Mouse (Mus musculus): ENCODE measurements around the gene Zbtb9. TPM values are rescaled to one million over a fixed set of nuclear protein-coding genes. Genes with fewer than 3 reads are reported as not detected.

Zbtb9 gene
- polyA plus RNA-seq, 1 experiment from 2014 or later, result 13.6 TPM

GRCm38 (mm10) chr17:26997661-26998060 is 24.7 kb downstream of the Zbtb9 start:
- no peak overlapping the region for H3K4me3 ChIP-seq (ENCODE audit: low read depth, low read length)
- DNase-seq (ENCODE audit: low spot score, missing footprints) (no peak), ATAC-seq (ENCODE audit: low FRiP score) (no peak)
- H3K27ac ChIP-seq (ENCODE audit: low read depth, low read length), result no peak overlapping the region
- no peaks in the 10 kb centered on the region for H3K27me3 ChIP-seq (ENCODE audit: control insufficient read depth, insufficient read depth, low read length)
- no peaks in the 10 kb centered on the region for H3K4me1 ChIP-seq (ENCODE audit: control insufficient read depth, insufficient read depth, low read length)
- no peak overlapping the region for H3K4me2 ChIP-seq
- no peak overlapping the region for H3K9ac ChIP-seq (ENCODE audit: low read length)
- no peaks in the 10 kb centered on the region for H3K36me3 ChIP-seq (ENCODE audit: control insufficient read depth, insufficient read depth, low read length)
- H3K9me3 ChIP-seq (ENCODE audit: control insufficient read depth, low read length), result no peaks in the 10 kb centered on the region
- WGBS, result 79% methylated on average over 4 of the region's 4 CpGs

- no peaks in the 10 kb centered on the region for H3K9me3 ChIP-seq (ENCODE audit: control insufficient read depth, low read length)
- H3K27me3 ChIP-seq (ENCODE audit: control insufficient read depth, insufficient read depth, low read length), result no peaks in the 10 kb centered on the region
- WGBS, result 90% methylated on average over 15 of the region's 15 CpGs
- H3K4me1 ChIP-seq (ENCODE audit: control insufficient read depth, insufficient read depth, low read length), result no peaks in the 10 kb centered on the region
- no peak overlapping the region for H3K9ac ChIP-seq (ENCODE audit: low read length)
- ATAC-seq (ENCODE audit: low FRiP score) (no peak), DNase-seq (ENCODE audit: low spot score, missing footprints) (no peak)
- no peak overlapping the region for H3K4me3 ChIP-seq (ENCODE audit: low read depth, low read length)
- no peak overlapping the region for H3K4me2 ChIP-seq
- no peaks in the 10 kb centered on the region for H3K36me3 ChIP-seq (ENCODE audit: control insufficient read depth, insufficient read depth, low read length)
- H3K27ac ChIP-seq (ENCODE audit: low read depth, low read length), result no peak overlapping the region
Measured at GRCm38 (mm10) chr17:26998283-26998682, 25.3 kb downstream of the Zbtb9 start.

DNA sequence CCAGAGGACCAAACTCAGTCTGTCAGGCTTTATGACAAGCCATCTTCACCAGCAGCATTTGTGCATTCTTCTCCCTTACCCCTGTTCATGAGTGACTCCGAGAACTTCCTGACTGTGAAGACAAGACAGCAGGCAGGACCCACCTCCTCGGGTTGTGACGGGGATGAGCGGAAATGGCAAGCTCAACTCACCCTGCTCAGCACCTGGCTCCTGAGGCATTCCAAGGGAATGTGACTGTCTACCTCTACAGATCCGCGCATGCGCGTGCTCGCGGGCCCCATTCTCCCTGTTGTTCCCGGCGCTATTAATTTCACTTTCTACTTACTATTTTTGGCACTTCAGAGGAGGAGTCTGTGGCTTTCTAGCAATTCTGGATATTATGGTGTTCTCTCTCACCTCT is 27.0 kb downstream of the Zbtb9 start:
- no peaks in the 10 kb centered on the region for H3K27me3 ChIP-seq (ENCODE audit: control insufficient read depth, insufficient read depth, low read length)
- DNase-seq (ENCODE audit: low spot score, missing footprints), result no peak
- H3K27ac ChIP-seq (ENCODE audit: low read depth, low read length), result no peak overlapping the region
- no peaks in the 10 kb centered on the region for H3K9me3 ChIP-seq (ENCODE audit: control insufficient read depth, low read length)
- H3K4me3 ChIP-seq (ENCODE audit: low read depth, low read length), result no peak overlapping the region
- ATAC-seq (ENCODE audit: low FRiP score), result no peak
- no peaks in the 10 kb centered on the region for H3K36me3 ChIP-seq (ENCODE audit: control insufficient read depth, insufficient read depth, low read length)
- H3K9ac ChIP-seq (ENCODE audit: low read length), result no peak overlapping the region
- WGBS, result 80% methylated on average over 12 of the region's 12 CpGs
- H3K4me2 ChIP-seq, result no peak overlapping the region
- no peaks in the 10 kb centered on the region for H3K4me1 ChIP-seq (ENCODE audit: control insufficient read depth, insufficient read depth, low read length)

DNA sequence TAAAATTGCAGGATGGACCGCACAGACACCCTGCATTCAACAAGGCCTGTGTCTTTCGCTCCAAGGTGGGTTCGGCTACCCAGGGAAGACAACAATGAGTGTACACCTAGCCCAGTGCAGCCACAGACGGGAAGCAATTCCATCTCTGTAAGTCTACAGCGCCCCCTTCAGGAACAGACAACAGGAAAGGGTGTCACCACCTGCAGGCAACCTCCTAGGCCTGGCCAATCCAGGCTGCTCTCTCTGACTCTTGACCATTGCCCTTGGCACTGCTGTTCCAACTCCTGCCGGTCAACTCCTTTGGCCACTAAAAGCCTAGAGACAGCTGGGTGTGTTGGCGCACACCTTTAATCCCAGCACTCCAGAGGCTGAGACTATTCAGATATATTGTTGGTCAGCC is 28.2 kb downstream of the Zbtb9 start:
- Histone ChIP-seq H3K4me2 (no peak overlapping the region), H3K27ac (ENCODE audit: low read depth, low read length) (no peak overlapping the region), H3K9ac (ENCODE audit: low read length) (no peak overlapping the region), H3K36me3 (ENCODE audit: control insufficient read depth, insufficient read depth, low read length) (no peaks in the 10 kb centered on the region), H3K9me3 (ENCODE audit: control insufficient read depth, low read length) (no peaks in the 10 kb centered on the region), H3K4me3 (ENCODE audit: low read depth, low read length) (no peak overlapping the region), H3K27me3 (ENCODE audit: control insufficient read depth, insufficient read depth, low read length) (no peaks in the 10 kb centered on the region), H3K4me1 (ENCODE audit: control insufficient read depth, insufficient read depth, low read length) (no peaks in the 10 kb centered on the region)
- DNase-seq (ENCODE audit: low spot score, missing footprints) (peak; percentile 31), ATAC-seq (ENCODE audit: low FRiP score) (no peak)
- 71% methylated on average over 7 of the region's 7 CpGs for WGBS

GRCm38 (mm10) chr17:27001889-27002288 is 28.9 kb downstream of the Zbtb9 start:
- WGBS, result 38% methylated on average over 6 of the region's 6 CpGs
- ATAC-seq (ENCODE audit: low FRiP score), result no peak
- no peak overlapping the region for H3K4me2 ChIP-seq
- H3K4me3 ChIP-seq (ENCODE audit: low read depth, low read length), result no peak overlapping the region
- no peaks in the 10 kb centered on the region for H3K4me1 ChIP-seq (ENCODE audit: control insufficient read depth, insufficient read depth, low read length)
- H3K9ac ChIP-seq (ENCODE audit: low read length), result no peak overlapping the region
- DNase-seq (ENCODE audit: low spot score, missing footprints), result peak; percentile 84
- H3K27ac ChIP-seq (ENCODE audit: low read depth, low read length), result no peak overlapping the region
- no peaks in the 10 kb centered on the region for H3K9me3 ChIP-seq (ENCODE audit: control insufficient read depth, low read length)
- no peaks in the 10 kb centered on the region for H3K27me3 ChIP-seq (ENCODE audit: control insufficient read depth, insufficient read depth, low read length)
- no peaks in the 10 kb centered on the region for H3K36me3 ChIP-seq (ENCODE audit: control insufficient read depth, insufficient read depth, low read length)

- Histone ChIP-seq H3K27ac (ENCODE audit: low read depth, low read length) (no peak overlapping the region), H3K4me3 (ENCODE audit: low read depth, low read length) (no peak overlapping the region), H3K27me3 (ENCODE audit: control insufficient read depth, insufficient read depth, low read length) (no peaks in the 10 kb centered on the region), H3K36me3 (ENCODE audit: control insufficient read depth, insufficient read depth, low read length) (no peaks in the 10 kb centered on the region), H3K9me3 (ENCODE audit: control insufficient read depth, low read length) (no peaks in the 10 kb centered on the region), H3K4me2 (no peak overlapping the region), H3K9ac (ENCODE audit: low read length) (no peak overlapping the region), H3K4me1 (ENCODE audit: control insufficient read depth, insufficient read depth, low read length) (no peaks in the 10 kb centered on the region)
- DNase-seq (ENCODE audit: low spot score, missing footprints) (peak; percentile 94), ATAC-seq (ENCODE audit: low FRiP score) (no peak)
- 33% methylated on average over 9 of the region's 9 CpGs for WGBS
Measured at GRCm38 (mm10) chr17:27004431-27004830, 31.5 kb downstream of the Zbtb9 start.

DNA sequence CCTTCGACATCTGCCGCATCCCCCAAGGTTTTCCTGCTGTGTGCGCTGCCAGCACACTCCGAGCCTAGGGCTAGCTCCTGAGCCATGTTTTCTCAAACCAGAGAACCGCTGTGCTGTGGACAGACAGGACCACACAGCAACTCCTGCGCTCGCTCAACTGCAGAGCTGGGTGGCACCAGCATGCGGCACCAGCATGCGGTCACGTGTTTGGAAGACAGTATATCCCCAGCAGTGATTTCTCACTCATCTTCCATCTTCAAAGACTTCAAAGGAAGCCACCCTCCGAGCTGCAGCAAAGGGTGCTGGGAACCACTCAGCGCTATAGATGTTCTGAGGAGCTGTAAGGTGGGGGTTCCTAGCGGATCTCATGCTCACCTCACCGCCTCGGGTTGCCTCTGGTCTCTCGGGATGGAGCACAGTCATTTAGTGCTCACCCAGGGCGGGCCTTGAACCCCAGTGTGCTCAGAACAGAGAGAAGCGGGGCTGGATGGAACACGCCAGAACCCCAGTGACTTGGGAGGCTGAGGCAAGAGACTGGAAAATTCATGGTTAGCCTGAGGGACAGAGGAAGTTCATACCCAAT is 32.0 kb downstream of the Zbtb9 start:
- H3K36me3 ChIP-seq (ENCODE audit: control insufficient read depth, insufficient read depth, low read length), result no peaks in the 10 kb centered on the region
- H3K27ac ChIP-seq (ENCODE audit: low read depth, low read length), result no peak overlapping the region
- H3K4me2 ChIP-seq, result no peak overlapping the region
- H3K4me1 ChIP-seq (ENCODE audit: control insufficient read depth, insufficient read depth, low read length), result no peaks in the 10 kb centered on the region
- ATAC-seq (ENCODE audit: low FRiP score), result no peak
- no peak overlapping the region for H3K4me3 ChIP-seq (ENCODE audit: low read depth, low read length)
- WGBS, result 44% methylated on average over 19 of the region's 19 CpGs
- no peaks in the 10 kb centered on the region for H3K9me3 ChIP-seq (ENCODE audit: control insufficient read depth, low read length)
- H3K9ac ChIP-seq (ENCODE audit: low read length), result no peak overlapping the region
- peak; percentile 59 for DNase-seq (ENCODE audit: low spot score, missing footprints)
- no peaks in the 10 kb centered on the region for H3K27me3 ChIP-seq (ENCODE audit: control insufficient read depth, insufficient read depth, low read length)

- no peaks in the 10 kb centered on the region for H3K9me3 ChIP-seq (ENCODE audit: control insufficient read depth, low read length)
- ATAC-seq (ENCODE audit: low FRiP score), result no peak
- H3K36me3 ChIP-seq (ENCODE audit: control insufficient read depth, insufficient read depth, low read length), result no peaks in the 10 kb centered on the region
- peak; percentile 62 for DNase-seq (ENCODE audit: low spot score, missing footprints)
- no peak overlapping the region for H3K4me3 ChIP-seq (ENCODE audit: low read depth, low read length)
- H3K27me3 ChIP-seq (ENCODE audit: control insufficient read depth, insufficient read depth, low read length), result no peaks in the 10 kb centered on the region
- no peak overlapping the region for H3K4me2 ChIP-seq
- H3K4me1 ChIP-seq (ENCODE audit: control insufficient read depth, insufficient read depth, low read length), result no peaks in the 10 kb centered on the region
- no peak overlapping the region for H3K9ac ChIP-seq (ENCODE audit: low read length)
- WGBS, result 72% methylated on average over 11 of the region's 11 CpGs
- H3K27ac ChIP-seq (ENCODE audit: low read depth, low read length), result no peak overlapping the region
Measured at GRCm38 (mm10) chr17:27005644-27006043, 32.7 kb downstream of the Zbtb9 start.

DNA sequence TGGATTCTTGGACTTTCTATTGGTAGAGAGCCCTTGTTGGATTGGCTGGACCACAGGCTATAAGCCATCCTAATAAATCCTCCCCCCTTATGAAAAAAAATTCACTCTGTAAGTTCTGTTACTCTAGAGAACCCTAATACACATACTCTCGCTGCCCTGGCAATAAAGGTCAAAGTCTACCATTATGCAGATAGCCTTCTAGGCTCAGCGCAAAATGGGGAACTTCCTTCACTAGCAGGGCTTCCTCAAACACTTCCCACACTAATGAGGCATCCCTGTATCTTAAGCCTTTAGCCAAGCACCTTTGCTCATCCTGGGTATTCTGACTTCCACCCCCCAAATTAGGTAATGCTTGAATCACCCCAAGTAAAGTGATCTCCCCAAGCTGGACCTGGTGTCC is 35.3 kb downstream of the Zbtb9 start:
- no peak overlapping the region for H3K4me3 ChIP-seq (ENCODE audit: low read depth, low read length)
- no peaks in the 10 kb centered on the region for H3K4me1 ChIP-seq (ENCODE audit: control insufficient read depth, insufficient read depth, low read length)
- H3K9me3 ChIP-seq (ENCODE audit: control insufficient read depth, low read length), result no peaks in the 10 kb centered on the region
- 83% methylated on average over 2 of the region's 2 CpGs for whole genome bisulfite sequencing
- ATAC-seq (ENCODE audit: low FRiP score) (no peak), DNase-seq (ENCODE audit: low spot score, missing footprints) (no peak)
- no peak overlapping the region for H3K4me2 ChIP-seq
- no peak overlapping the region for H3K27ac ChIP-seq (ENCODE audit: low read depth, low read length)
- no peaks in the 10 kb centered on the region for H3K36me3 ChIP-seq (ENCODE audit: control insufficient read depth, insufficient read depth, low read length)
- no peaks in the 10 kb centered on the region for H3K27me3 ChIP-seq (ENCODE audit: control insufficient read depth, insufficient read depth, low read length)
- H3K9ac ChIP-seq (ENCODE audit: low read length), result no peak overlapping the region
